1 mouse cellular context compared by ENCODE assay signal in the genomic region with DNA sequence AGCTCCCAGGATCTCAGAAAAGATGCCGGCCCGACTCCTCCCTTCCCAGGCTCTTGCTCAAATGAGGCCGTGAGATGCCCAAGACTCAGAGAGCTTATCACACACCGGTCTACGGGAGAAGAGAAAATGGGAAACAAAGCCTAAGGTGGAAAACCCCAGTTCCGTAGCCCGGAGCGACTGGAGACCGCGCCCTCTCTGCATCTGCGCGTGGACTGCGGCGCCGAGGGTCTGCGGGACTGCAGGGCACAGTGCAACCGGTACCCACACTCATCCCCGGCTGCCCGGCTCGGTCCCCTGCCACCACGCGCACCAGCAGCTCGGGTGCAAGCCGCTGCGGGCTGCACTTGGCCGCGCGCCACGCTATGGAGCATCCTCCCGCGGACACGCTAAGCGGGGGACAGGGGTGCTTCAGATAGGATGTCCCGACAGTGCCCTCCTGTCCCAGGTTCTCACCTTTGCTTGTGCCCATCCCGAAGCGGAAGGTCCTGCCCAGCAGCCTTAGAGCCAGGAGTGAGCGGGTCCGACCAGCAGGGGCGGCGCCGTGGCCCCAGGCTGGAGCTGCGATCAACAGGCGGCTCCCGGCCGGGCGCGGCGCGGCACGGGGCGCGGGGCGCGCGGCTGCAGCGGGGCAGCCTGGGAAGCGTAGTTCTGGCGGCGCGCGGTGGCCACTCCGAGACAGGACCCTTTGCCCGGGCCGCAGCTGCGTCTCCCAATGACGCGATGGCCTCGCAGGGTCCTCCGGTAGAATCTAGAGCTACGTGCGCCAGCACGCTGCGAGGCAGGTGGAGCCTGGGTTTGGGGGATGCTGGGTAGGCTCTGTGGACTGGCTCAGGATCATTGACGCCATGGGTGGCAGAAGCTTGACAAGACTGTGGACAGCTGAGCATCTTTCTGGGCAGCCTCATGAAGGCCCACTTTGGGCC.
A peak's percentile ranks its signal among the peaks of the same experiment; 100 is the strongest.
TF ChIP-seq lines count a peak whose summit lies in the region.

Gene Tmod2, minus strand, starts transcription at position 755 of the 923 bp plus-strand sequence.

TF ChIP-seq in CH12.LX, 34 proteins besides CTCF, POLR2A, EP300 and RAD21 (continued from another document):
- TF ChIP-seq KAT2A (IDR thresholded peaks at IDR 0.05; ENCODE audit: insufficient replicate concordance, low read length), result 0 out of 2 replicates have a peak, but pooled peaks have one; percentile 13
- no peak for TF ChIP-seq MYC (IDR thresholded peaks at IDR 0.05; ENCODE audit: low read depth, low read length)
- 0 out of 2 replicates have a peak, but pooled peaks have one; percentile 22 for TF ChIP-seq ELF1 (IDR thresholded peaks at IDR 0.05; ENCODE audit: low read depth, low read length)
- TF ChIP-seq SIN3A (IDR thresholded peaks at IDR 0.05; ENCODE audit: low read length), result 0 out of 2 replicates have a peak, but pooled peaks have one; percentile 57
- TF ChIP-seq E2F4 (IDR thresholded peaks at IDR 0.05; ENCODE audit: insufficient replicate concordance, low read depth, low read length), result no peak
- TF ChIP-seq JUN (IDR thresholded peaks at IDR 0.05; ENCODE audit: insufficient read depth, low read depth, low read length), result no peak
- TF ChIP-seq MEF2A (IDR thresholded peaks at IDR 0.05; ENCODE audit: borderline replicate concordance, low read depth, low read length), result no peak
- TF ChIP-seq MAX (IDR thresholded peaks at IDR 0.05; ENCODE audit: low read length), result no peak; the same call in 1 of the 2 replicates
- TF ChIP-seq MAFK (IDR thresholded peaks at IDR 0.05; ENCODE audit: insufficient replicate concordance, low read length), result no peak
- no peak for TF ChIP-seq USF2 (conservative IDR thresholded peaks at IDR 0.05; ENCODE audit: low read depth, low read length)
- TF ChIP-seq CHD1 (IDR thresholded peaks at IDR 0.05; ENCODE audit: low read depth, low read length), result no peak
- no peak for TF ChIP-seq MAZ (IDR thresholded peaks at IDR 0.05; ENCODE audit: low read depth, low read length)
- TF ChIP-seq USF1 (IDR thresholded peaks at IDR 0.05; ENCODE audit: low read depth, low read length), result no peak
- no peak for TF ChIP-seq TBP (conservative IDR thresholded peaks at IDR 0.05; ENCODE audit: low read depth, low read length)
- no peak for TF ChIP-seq UBTF (IDR thresholded peaks at IDR 0.05; ENCODE audit: low read depth, low read length)
- TF ChIP-seq CHD2 (IDR thresholded peaks at IDR 0.05; ENCODE audit: low read length), result no peak
- TF ChIP-seq ZNF384 (IDR thresholded peaks at IDR 0.05; ENCODE audit: low read depth, low read length), result no peak
- no peak for TF ChIP-seq RCOR1 (conservative IDR thresholded peaks at IDR 0.05; ENCODE audit: low read depth, low read length)
- no peak for TF ChIP-seq BHLHE40 (IDR thresholded peaks at IDR 0.05; ENCODE audit: low read depth, low read length)
- TF ChIP-seq ZC3H11A (IDR thresholded peaks at IDR 0.05; ENCODE audit: low read depth, low read length), result no peak
- TF ChIP-seq HCFC1 (IDR thresholded peaks at IDR 0.05; ENCODE audit: low read depth, low read length), result peak; percentile 63
- TF ChIP-seq POLR2AphosphoS2 (IDR thresholded peaks at IDR 0.05; ENCODE audit: low read depth, low read length), result no peak
- TF ChIP-seq ZKSCAN1 (IDR thresholded peaks at IDR 0.05; ENCODE audit: borderline replicate concordance, low read depth, low read length), result no peak
- no peak for TF ChIP-seq IRF4 (IDR thresholded peaks at IDR 0.05; ENCODE audit: low read depth, low read length)
- TF ChIP-seq PAX5 (IDR thresholded peaks at IDR 0.05; ENCODE audit: low read length), result no peak
- peak; percentile 36; the same call in 1 of the 2 replicates for TF ChIP-seq NRF1 (IDR thresholded peaks at IDR 0.05; ENCODE audit: low read depth, low read length)
- 0 out of 2 replicates have a peak, but pooled peaks have one; percentile 22 for TF ChIP-seq NELFE (IDR thresholded peaks at IDR 0.05; ENCODE audit: low read depth, low read length)
- peak; percentile 69; the same call in 1 of the 2 replicates for TF ChIP-seq MXI1 (IDR thresholded peaks at IDR 0.05; ENCODE audit: low read depth, low read length)
- no peak for TF ChIP-seq ETS1 (conservative IDR thresholded peaks at IDR 0.05; ENCODE audit: low read depth, low read length)
